Mouse (Mus musculus) forelimb bud, embryonic 11.5 days (tissue): ENCODE results near the gene Myoz1.

Experiments used
- DNase-seq: peaks from one replicate; pipeline ENCODE4 v3.0.0-alpha.2; 2012; ENCODE audit warnings: low read depth, low spot score

Gene Myoz1

GRCm38 (mm10) chr14:20672990-20673389 is 16.6 kb upstream of the Myoz1 start:
- peak; percentile 37 for DNase-seq

GRCm38 (mm10) chr14:20668154-20668810 is 11.9 kb upstream of the Myoz1 start, which contains the start of gene Synpo2l:
Synpo2l (minus strand) TSS chr14:20668354.
- DNase-seq, result no peak

DNA sequence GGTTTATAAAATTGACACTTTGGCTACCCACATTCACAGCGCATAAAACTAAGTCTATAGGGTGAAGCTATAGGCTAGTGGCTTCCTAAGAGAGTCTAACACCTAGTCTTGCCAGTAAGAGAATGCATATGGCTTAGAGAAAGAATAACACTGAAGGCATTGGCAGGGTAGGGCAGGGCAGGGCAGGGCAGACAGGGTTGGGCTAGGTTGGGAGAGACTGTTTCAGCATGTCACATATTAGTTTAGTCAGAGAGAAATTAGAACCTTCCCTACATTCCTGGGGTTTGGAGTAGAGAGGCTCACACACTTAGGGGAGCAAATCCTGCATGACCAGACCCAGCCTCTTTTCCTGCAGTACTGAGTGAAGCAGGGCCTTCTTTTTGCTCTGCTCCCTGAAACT is 11.1 kb upstream of the Myoz1 start:
- no peak for DNase-seq

GRCm38 (mm10) chr14:20664436-20664835 is 8.1 kb upstream of the Myoz1 start:
- peak; percentile 16 for DNase-seq

DNA sequence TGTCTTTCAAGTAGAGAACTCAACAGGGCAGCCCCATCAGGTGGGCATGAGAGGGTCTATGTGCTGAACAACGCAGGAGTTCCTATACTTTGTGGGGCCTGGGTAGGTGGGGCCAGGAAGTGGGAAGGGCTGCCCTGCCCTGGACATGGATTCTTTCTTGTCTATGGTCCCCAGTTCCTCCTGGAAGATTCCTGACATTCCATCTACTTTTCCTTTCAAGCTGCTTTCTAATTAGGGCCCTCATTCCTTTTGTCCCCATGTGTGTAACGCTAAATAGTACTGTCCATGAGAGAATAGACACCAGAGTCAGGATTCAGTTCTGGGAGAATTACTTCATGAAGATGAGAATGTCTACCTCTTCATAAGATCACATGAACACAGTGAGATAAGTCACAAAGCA is 7.3 kb upstream of the Myoz1 start:
- DNase-seq, result no peak

GRCm38 (mm10) chr14:20662740-20663139 is 6.4 kb upstream of the Myoz1 start:
- no peak for DNase-seq

GRCm38 (mm10) chr14:20661661-20662331 is 5.5 kb upstream of the Myoz1 start:
- DNase-seq, result peak; percentile 19

DNA sequence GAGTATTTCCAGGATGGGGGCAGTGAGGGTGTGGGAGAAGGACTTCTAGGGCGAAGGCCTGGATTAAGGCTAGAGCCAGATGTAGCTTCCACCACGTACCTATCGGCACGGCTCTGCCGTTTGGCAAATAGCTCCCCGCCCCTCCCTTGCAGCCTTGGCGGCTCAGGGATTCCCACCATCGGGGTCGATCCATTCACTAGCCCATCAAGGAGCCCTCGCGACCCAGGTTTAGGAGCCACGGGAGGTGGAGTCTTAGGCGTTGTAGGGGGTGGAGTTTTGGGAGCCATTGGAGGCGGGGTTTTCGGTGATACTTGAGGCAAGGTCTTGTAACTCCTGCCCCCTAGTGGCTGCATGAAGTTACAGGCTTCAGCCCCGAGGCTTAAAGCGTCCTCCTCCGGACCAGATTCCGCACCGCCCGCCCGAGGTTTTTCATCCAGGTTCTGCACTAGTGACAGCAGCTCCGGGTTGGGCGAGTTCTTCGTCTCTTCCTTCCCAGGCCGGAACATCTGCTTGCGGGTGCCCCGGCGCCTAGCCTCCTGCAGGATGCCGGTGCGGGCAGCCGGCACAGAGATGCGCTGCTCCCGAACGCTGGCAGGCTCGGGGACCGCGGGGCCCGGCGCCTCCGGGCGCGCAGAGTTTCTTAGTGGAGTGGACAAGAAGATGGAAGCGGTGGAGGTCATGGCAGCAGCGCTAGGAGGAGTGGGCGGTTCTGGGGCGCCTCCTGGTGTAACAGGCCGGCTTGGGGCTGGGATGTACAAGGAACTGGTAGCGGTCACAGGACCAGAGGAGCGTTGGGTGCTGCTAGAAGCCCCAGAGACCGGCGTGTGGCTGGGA is 4.7 kb upstream of the Myoz1 start:
- peak; percentile 98 for DNase-seq

DNA sequence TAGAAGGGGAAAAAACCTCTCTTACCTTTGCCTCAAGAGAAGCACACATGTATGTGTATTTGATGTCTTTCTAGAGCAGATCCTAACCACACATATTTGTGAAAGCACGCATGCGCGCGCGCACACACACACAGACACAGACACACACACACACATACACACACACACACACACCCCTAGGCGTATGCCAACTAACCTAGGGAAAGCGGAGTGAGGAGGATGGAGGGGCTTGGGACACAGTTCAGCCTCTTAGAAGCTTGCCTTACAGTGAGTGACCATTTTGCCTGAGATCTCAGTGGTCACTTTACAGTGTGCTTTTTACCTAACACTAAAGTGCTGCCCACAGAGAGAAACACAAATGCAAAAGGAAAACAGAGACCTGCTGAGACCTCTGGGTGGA is 3.3 kb upstream of the Myoz1 start:
- no peak for DNase-seq

- DNase-seq, result no peak
These were observed 2.6 kb upstream of the Myoz1 start for GRCm38 (mm10) chr14:20658902-20659301.

DNA sequence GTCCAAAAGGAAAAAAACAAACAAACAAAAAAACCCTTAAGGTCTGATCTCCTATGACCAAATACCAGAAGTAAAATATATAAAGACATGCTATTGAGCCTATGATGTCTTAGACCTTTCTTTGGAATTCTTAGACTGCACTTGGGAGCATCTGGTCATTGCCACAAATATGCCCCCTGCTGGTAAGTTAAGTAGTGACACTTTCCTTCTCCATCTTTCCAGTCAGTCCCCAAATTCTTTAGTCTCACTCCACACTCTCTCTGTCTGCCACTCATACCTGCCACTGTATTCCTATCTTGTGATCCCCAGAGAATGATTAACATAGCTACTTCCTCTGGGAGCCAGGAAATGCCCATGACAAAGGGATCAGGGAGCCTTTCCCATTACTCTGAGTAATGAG is 2.0 kb upstream of the Myoz1 start:
- DNase-seq, result peak; percentile 56

- no peak for DNase-seq
These were observed 609 bp downstream of the Myoz1 start for GRCm38 (mm10) chr14:20655731-20656130.

GRCm38 (mm10) chr14:20654690-20655421 is 1.5 kb downstream of the Myoz1 start:
- DNase-seq, result no peak

- no peak for DNase-seq
These were observed 4.6 kb downstream of the Myoz1 start for GRCm38 (mm10) chr14:20651722-20652256.

DNA sequence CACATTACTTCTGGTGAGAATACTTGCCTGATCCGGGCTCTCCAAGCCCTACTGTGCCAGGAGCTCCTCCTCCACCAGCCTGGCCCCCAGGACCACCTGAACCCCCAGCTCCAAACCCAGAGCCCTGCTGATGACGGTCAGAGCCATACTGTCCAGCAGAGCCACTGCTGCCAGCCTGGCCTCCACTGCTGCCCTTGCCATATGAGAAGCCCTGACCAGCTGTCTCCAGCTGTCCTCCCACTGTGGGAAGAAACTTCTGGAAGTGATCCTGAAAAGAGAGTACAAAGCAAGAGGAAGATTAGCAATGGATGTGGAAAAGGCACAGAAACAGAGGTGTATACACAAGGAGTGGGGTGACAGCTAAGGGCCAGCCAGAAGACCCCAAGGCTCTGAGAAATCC is 5.3 kb downstream of the Myoz1 start:
- no peak for DNase-seq

DNA sequence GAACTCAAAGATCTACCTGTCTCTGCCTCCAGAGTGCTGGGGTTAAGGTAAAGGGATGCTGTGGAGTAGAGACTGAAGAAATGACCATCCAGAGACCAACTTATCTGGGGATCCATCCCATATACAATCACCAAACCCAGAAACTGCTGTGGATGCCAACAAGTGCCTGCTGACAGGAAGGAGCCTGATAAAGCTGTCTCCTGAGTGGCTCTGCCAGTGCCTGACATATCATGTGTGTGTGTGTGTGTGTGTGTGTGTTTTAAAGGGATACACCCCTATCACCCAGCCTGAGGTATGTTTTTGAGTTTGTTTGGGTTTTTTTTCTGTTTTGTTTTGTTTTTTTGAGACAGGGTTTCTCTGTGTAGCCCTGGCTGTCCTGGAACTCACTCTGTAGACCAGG is 10.0 kb downstream of the Myoz1 start:
- no peak for DNase-seq

- no peak for DNase-seq
These were observed 10.8 kb downstream of the Myoz1 start for GRCm38 (mm10) chr14:20645547-20645946.

- no peak for DNase-seq
These were observed 14.9 kb downstream of the Myoz1 start for GRCm38 (mm10) chr14:20641438-20641875.

- peak; percentile 98 for DNase-seq
These were observed 15.5 kb downstream of the Myoz1 start, which contains the start of gene Usp54 for GRCm38 (mm10) chr14:20640644-20641437. Usp54 (minus strand) TSS chr14:20641063.

- peak; percentile 25 for DNase-seq
These were observed 16.3 kb downstream of the Myoz1 start for GRCm38 (mm10) chr14:20639918-20640619.
